Mouse (Mus musculus) hindbrain, embryonic 14.5 days (tissue): ENCODE measurements at regions not wholly inside any gene's neighbourhood (a gene's known extent, or its start where the extent isn't known, plus 50 kb on each side); places are given as distances from the start of the nearest gene placed in this dataset.

Source experiments
- ATAC-seq: fragments of 200-750 bp; cut with Nextera tagmentation; 2 replicates; pipeline ENCODE4 v1.8.0; 2017; ENCODE audit warnings: moderate number of reproducible peaks, mild to moderate bottlenecking, moderate TSS enrichment, moderate library complexity; ENCODE audit not compliant: low FRiP score
- DNase-seq: peaks from one replicate; pipeline ENCODE4 v3.0.0-alpha.2; 2015; ENCODE audit warnings: low spot score
- H3K27ac ChIP-seq: fragments of 300-500 bp; sonication (generic); 2 replicates; pipeline ENCODE4 v1.5.1; 2014; ENCODE audit warnings: mild to moderate bottlenecking, moderate library complexity
- H3K27me3 ChIP-seq: fragments of 300-500 bp; sonication (generic); 2 replicates; pipeline ENCODE4 v1.6.1; 2014; ENCODE audit warnings: mild to moderate bottlenecking, low read length, mixed read lengths; ENCODE audit not compliant: control insufficient read depth, insufficient read depth
- H3K36me3 ChIP-seq: fragments of 300-500 bp; sonication (generic); replicated peaks from 2 replicates; pipeline ENCODE4 v1.6.1; 2014; ENCODE audit not compliant: control insufficient read depth, insufficient read depth
- H3K4me1 ChIP-seq: fragments of 300-500 bp; sonication (generic); replicated peaks from 2 replicates; pipeline ENCODE4 v1.6.1; 2014; ENCODE audit warnings: antibody characterized with exemption, low read length, mixed read lengths; ENCODE audit not compliant: control insufficient read depth, insufficient read depth
- H3K4me2 ChIP-seq: fragments of 300-500 bp; sonication (generic); replicated peaks from 2 replicates; pipeline ENCODE4 v1.6.1; 2014; ENCODE audit warnings: mild to moderate bottlenecking, moderate library complexity
- H3K4me3 ChIP-seq: fragments of 300-500 bp; sonication (generic); replicated peaks from 2 replicates; pipeline ENCODE4 v1.5.1; 2014; ENCODE audit warnings: mild to moderate bottlenecking, low read length
- H3K9ac ChIP-seq: fragments of 300-500 bp; sonication (generic); 2 replicates; pipeline ENCODE4 v1.6.1; 2014
- H3K9me3 ChIP-seq: fragments of 300-500 bp; sonication (generic); 2 replicates; pipeline ENCODE4 v1.6.1; 2016; ENCODE audit warnings: low read length; ENCODE audit not compliant: control insufficient read depth
- WGBS: fragments of 180-500 bp; shearing (Covaris S2); extraction: QIAGEN DNeasy Blood & Tissue Kit; methylation state at CpG from one replicate; pipeline ENCODE4 v1.1.7; 2014; 5-methylcytosine and 5-hydroxymethylcytosine counted together

DNA sequence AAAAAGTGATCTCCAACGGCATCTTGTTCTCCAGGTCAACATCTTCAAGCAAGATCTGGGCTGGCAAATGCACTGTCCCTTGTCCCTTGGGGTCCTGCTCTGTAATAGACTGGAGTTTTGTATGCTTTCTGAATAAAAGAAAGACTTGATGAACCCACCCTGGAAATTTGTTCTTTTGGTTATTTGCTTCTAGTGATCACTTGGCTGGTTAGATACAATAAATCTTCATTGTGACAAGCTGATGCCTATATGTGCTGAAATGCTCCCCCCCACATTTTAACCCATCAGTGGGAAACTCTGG lies 65.0 kb downstream of the Dmac1 start:
- Histone ChIP-seq H3K9ac (no peak overlapping the region), H3K4me2 (no peak overlapping the region), H3K9me3 (no peaks in the 10 kb centered on the region), H3K4me3 (no peak overlapping the region), H3K4me1 (no peaks in the 10 kb centered on the region), H3K36me3 (no peaks in the 10 kb centered on the region), H3K27ac (no peak overlapping the region; the same call in 1 of the 2 replicates), H3K27me3 (no peaks in the 10 kb centered on the region)
- DNase-seq: no peak
- 21% methylated on average over 1 of the region's 1 CpGs for WGBS
- no peak for ATAC-seq

DNA sequence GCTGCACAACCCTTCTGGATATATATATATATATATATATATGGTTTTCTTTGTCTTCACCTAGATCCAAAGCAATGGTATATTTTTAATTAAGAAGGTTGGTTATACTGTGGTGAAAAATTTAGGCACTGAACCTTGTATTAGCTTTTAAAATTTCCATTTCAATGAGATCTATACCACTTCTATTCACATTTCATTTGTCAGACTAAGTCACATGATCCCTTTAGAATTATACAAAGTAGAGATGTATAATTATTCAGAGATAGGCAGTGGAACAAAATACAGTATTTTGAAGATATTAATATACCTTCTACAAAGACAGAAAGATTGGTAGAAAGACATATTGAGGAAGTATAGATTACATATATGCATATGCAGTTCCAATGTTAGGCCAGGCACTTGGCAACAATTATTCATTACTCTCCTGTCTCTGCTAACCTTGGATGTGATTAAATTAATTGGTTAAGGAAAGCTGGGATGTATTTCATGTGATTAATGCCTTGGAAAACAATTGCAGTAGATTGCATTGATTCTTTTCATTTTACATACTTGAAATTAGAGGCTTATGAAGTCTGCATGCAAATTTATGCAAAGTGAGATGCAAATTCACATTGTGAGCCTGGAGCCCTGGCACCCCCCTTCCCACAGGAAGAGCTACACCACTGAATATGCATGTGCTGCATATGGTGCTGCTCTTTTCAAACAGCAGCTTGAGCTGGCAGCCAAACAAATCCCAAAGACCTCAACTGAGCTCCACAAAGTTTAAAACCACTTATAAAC lies 65.5 kb downstream of the Dmac1 start:
- ATAC-seq (peak; percentile 96), DNase-seq (peak; percentile 49)
- Histone ChIP-seq H3K4me1 (no peaks in the 10 kb centered on the region), H3K36me3 (no peaks in the 10 kb centered on the region), H3K4me2 (no peak overlapping the region), H3K9me3 (no peaks in the 10 kb centered on the region), H3K27ac (no peak overlapping the region; the same call in 1 of the 2 replicates), H3K9ac (no peak overlapping the region), H3K27me3 (no peaks in the 10 kb centered on the region), H3K4me3 (no peak overlapping the region)
